Mouse (Mus musculus) CH12.LX (cell line): ENCODE data around the gene Rpl13a. TPM values are rescaled to one million over a fixed set of nuclear protein-coding genes. Genes with fewer than 3 reads are reported as not detected.

Experiments
- DNase-seq: peaks from one replicate; pipeline ENCODE4 v3.0.0-alpha.2; 2013; ENCODE audit errors: extremely low read depth
- H3K27ac ChIP-seq: 2 replicates; pipeline ENCODE4 v1.5.1; 2012; ENCODE audit warnings: low read depth, mild to moderate bottlenecking, control low read depth, moderate library complexity; ENCODE audit not compliant: insufficient read depth
- H3K27me3 ChIP-seq: replicated peaks from 2 replicates; pipeline ENCODE3; 2012; ENCODE audit warnings: inconsistent platforms
- H3K36me3 ChIP-seq, 2 experiments: replicated peaks in 1 of 2; 2 replicates each; pipeline versions ENCODE3 to v1.6.1; 2012; ENCODE audit warnings: inconsistent platforms in 1 of 2, low read length in 1 of 2, mild to moderate bottlenecking in 1 of 2, mixed read lengths in 1 of 2, moderate library complexity in 1 of 2; ENCODE audit not compliant: control insufficient read depth in 1 of 2, insufficient read depth in 1 of 2
- H3K4me1 ChIP-seq, 2 experiments: 2 replicates each; pipeline ENCODE4 v1.6.1; 2012; ENCODE audit warnings: inconsistent platforms in 1 of 2, moderate library complexity in 1 of 2; ENCODE audit not compliant: insufficient read depth in 2 of 2, control insufficient read depth in 1 of 2
- H3K4me2 ChIP-seq: 2 replicates; pipeline ENCODE4 v1.6.1; 2012; ENCODE audit warnings: low read depth, mild to moderate bottlenecking, control low read depth; ENCODE audit not compliant: poor library complexity, insufficient read depth, severe bottlenecking
- H3K4me3 ChIP-seq, 3 experiments: fragments of 150-350 bp in 1 of 3; sonication (generic) in 1 of 3; replicated peaks in 1 of 3; 2 replicates each; pipeline versions ENCODE3 to v1.5.1; 2011 to 2012; ENCODE audit warnings: low read depth in 2 of 3, low read length in 2 of 3, mild to moderate bottlenecking in 2 of 3, moderate library complexity in 2 of 3, control low read depth in 1 of 3, improper control_type of control experiment in 1 of 3, inconsistent platforms in 1 of 3, mixed read lengths in 1 of 3; ENCODE audit not compliant: poor library complexity in 1 of 3
- H3K79me2 ChIP-seq: replicated peaks from 2 replicates; pipeline ENCODE4 v1.6.1; 2012; ENCODE audit warnings: mild to moderate bottlenecking, moderate library complexity; ENCODE audit not compliant: control insufficient read depth, poor library complexity, insufficient read depth, severe bottlenecking; ENCODE audit errors: extremely low read depth
- H3K9ac ChIP-seq: 2 replicates; pipeline ENCODE4 v1.6.1; 2012; ENCODE audit warnings: low read depth, mild to moderate bottlenecking, control low read depth, moderate library complexity; ENCODE audit not compliant: insufficient read depth
- H3K9me3 ChIP-seq: replicated peaks from 2 replicates; pipeline ENCODE3; 2012; ENCODE audit warnings: low read length, inconsistent platforms, mixed read lengths
- BHLHE40 ChIP-seq: IDR thresholded peaks from 2 replicates; pipeline ENCODE4 v1.6.1; 2011; ENCODE audit warnings: mild to moderate bottlenecking, low read depth, low read length, improper control_type of control experiment
- CHD1 ChIP-seq: IDR thresholded peaks from 2 replicates; pipeline ENCODE4 v1.6.1; 2012; ENCODE audit warnings: low read depth, low read length, improper control_type of control experiment, inconsistent platforms
- CHD2 ChIP-seq: IDR thresholded peaks from 2 replicates; pipeline ENCODE4 v1.6.1; 2011; ENCODE audit warnings: low read length, improper control_type of control experiment
- E2F4 ChIP-seq: IDR thresholded peaks from 2 replicates; pipeline ENCODE4 v1.6.1; 2011; ENCODE audit warnings: low read depth, low read length, improper control_type of control experiment; ENCODE audit not compliant: insufficient replicate concordance
- ELF1 ChIP-seq: IDR thresholded peaks from 2 replicates; pipeline ENCODE4 v1.6.1; 2014; ENCODE audit warnings: low read depth, mild to moderate bottlenecking, inconsistent platforms, low read length, improper control_type of control experiment
- GABPA ChIP-seq: IDR thresholded peaks from 2 replicates; pipeline ENCODE4 v1.6.1; 2012; ENCODE audit warnings: low read depth, low read length, improper control_type of control experiment, inconsistent platforms; ENCODE audit not compliant: insufficient replicate concordance
- HCFC1 ChIP-seq: IDR thresholded peaks from 2 replicates; pipeline ENCODE4 v1.6.1; 2012; ENCODE audit warnings: low read depth, mild to moderate bottlenecking, inconsistent platforms, low read length, improper control_type of control experiment
- JUND ChIP-seq: conservative IDR thresholded peaks from 2 replicates; pipeline ENCODE4 v1.6.1; 2011; ENCODE audit warnings: low read depth, low read length, improper control_type of control experiment
- MAFK ChIP-seq: IDR thresholded peaks from 2 replicates; pipeline ENCODE4 v1.6.1; 2011; ENCODE audit warnings: low read length, improper control_type of control experiment; ENCODE audit not compliant: insufficient replicate concordance
- MEF2A ChIP-seq: IDR thresholded peaks from 2 replicates; pipeline ENCODE4 v1.6.1; 2014; ENCODE audit warnings: low read depth, mild to moderate bottlenecking, inconsistent platforms, low read length, improper control_type of control experiment, borderline replicate concordance
- MXI1 ChIP-seq: IDR thresholded peaks from 2 replicates; pipeline ENCODE4 v1.6.1; 2011; ENCODE audit warnings: mild to moderate bottlenecking, low read depth, low read length, improper control_type of control experiment
- MYC ChIP-seq: IDR thresholded peaks from 2 replicates; pipeline ENCODE4 v1.6.1; 2011; ENCODE audit warnings: low read depth, mild to moderate bottlenecking, improper control_type of control experiment, low read length
- NELFE ChIP-seq: IDR thresholded peaks from 2 replicates; pipeline ENCODE4 v1.6.1; 2011; ENCODE audit warnings: low read depth, low read length, improper control_type of control experiment
- NRF1 ChIP-seq: IDR thresholded peaks from 2 replicates; pipeline ENCODE4 v1.6.1; 2014; ENCODE audit warnings: low read depth, mild to moderate bottlenecking, inconsistent platforms, low read length, improper control_type of control experiment, moderate library complexity
- PAX5 ChIP-seq: IDR thresholded peaks from 2 replicates; pipeline ENCODE4 v1.6.1; 2012; ENCODE audit warnings: low read length, inconsistent platforms, mixed read lengths
- RAD21 ChIP-seq: IDR thresholded peaks from 2 replicates; pipeline ENCODE4 v1.6.1; 2011; ENCODE audit warnings: low read depth, mild to moderate bottlenecking, low read length, improper control_type of control experiment, moderate library complexity
- RCOR1 ChIP-seq: conservative IDR thresholded peaks from 2 replicates; pipeline ENCODE4 v1.6.1; 2012; ENCODE audit warnings: low read depth, mild to moderate bottlenecking, inconsistent platforms, low read length, improper control_type of control experiment
- SIN3A ChIP-seq: IDR thresholded peaks from 2 replicates; pipeline ENCODE4 v1.6.1; 2012; ENCODE audit warnings: low read length, improper control_type of control experiment, inconsistent platforms
- SMC3 ChIP-seq: IDR thresholded peaks from 2 replicates; pipeline ENCODE4 v1.6.1; 2011; ENCODE audit warnings: low read depth, low read length, improper control_type of control experiment
- TBP ChIP-seq: conservative IDR thresholded peaks from 2 replicates; pipeline ENCODE4 v1.6.1; 2011; ENCODE audit warnings: low read depth, low read length, improper control_type of control experiment
- TCF12 ChIP-seq: IDR thresholded peaks from 2 replicates; pipeline ENCODE4 v1.6.1; 2014; ENCODE audit warnings: low read depth, mild to moderate bottlenecking, inconsistent platforms, low read length, improper control_type of control experiment
- UBTF ChIP-seq: IDR thresholded peaks from 2 replicates; pipeline ENCODE4 v1.6.1; 2012; ENCODE audit warnings: low read depth, mild to moderate bottlenecking, inconsistent platforms, low read length, improper control_type of control experiment, moderate library complexity
- USF1 ChIP-seq: IDR thresholded peaks from 2 replicates; pipeline ENCODE4 v1.6.1; 2014; ENCODE audit warnings: low read depth, mild to moderate bottlenecking, inconsistent platforms, low read length, improper control_type of control experiment
- USF2 ChIP-seq: conservative IDR thresholded peaks from 2 replicates; pipeline ENCODE4 v1.6.1; 2011; ENCODE audit warnings: low read depth, low read length, improper control_type of control experiment
- ZC3H11A ChIP-seq: IDR thresholded peaks from 2 replicates; pipeline ENCODE4 v1.6.1; 2012; ENCODE audit warnings: low read depth, mild to moderate bottlenecking, inconsistent platforms, low read length, improper control_type of control experiment
- ZKSCAN1 ChIP-seq: IDR thresholded peaks from 2 replicates; pipeline ENCODE4 v1.6.1; 2012; ENCODE audit warnings: low read depth, inconsistent platforms, low read length, improper control_type of control experiment, borderline replicate concordance
- ZMIZ1 ChIP-seq: IDR thresholded peaks from 2 replicates; pipeline ENCODE4 v1.6.1; 2012; ENCODE audit warnings: low read depth, mild to moderate bottlenecking, inconsistent platforms, low read length, improper control_type of control experiment
- dilution Hi-C: fragments of 300-500 bp; cut with MboI; formaldehyde crosslinking; loops from 2 replicates; pipeline ENCODE4 v1.14.3; 2020; ENCODE audit warnings: low sequenced_read_pairs; ENCODE audit not compliant: extremely low pct_unique_long_range_greater_than_20kb, extremely low pct_ligation_motif_present
- in situ Hi-C: fragments of 300-500 bp; cut with MboI; formaldehyde crosslinking; loops from 3 replicates; pipeline ENCODE4 v1.14.3; 2019; ENCODE audit warnings: low sequenced_read_pairs, low pct_ligation_motif_present, low pct_unique_long_range_greater_than_20kb, mixed read lengths
- polyA plus RNA-seq: library from polyadenylated mRNA; unstranded; fragments of >175 nt; gene quantifications from 2 replicates; pipeline ENCODE4 v1.2.1, GENCODE M21; 2012; ENCODE audit warnings: low read depth; ENCODE audit not compliant: insufficient read length
- total RNA-seq, 2 experiments: library from RNA; depleted of rRNA; stranded (reverse); fragments of 300-350 nt in 1 of 2; fragments of >200 nt in 1 of 2; gene quantifications; 2 replicates each; pipeline ENCODE4 v1.2.3; 2012 to 2014

Rpl13a gene
- total and polyA plus RNA-seq, 3 experiments = 2,822 to 5,043 (median 4,154) TPM

DNA sequence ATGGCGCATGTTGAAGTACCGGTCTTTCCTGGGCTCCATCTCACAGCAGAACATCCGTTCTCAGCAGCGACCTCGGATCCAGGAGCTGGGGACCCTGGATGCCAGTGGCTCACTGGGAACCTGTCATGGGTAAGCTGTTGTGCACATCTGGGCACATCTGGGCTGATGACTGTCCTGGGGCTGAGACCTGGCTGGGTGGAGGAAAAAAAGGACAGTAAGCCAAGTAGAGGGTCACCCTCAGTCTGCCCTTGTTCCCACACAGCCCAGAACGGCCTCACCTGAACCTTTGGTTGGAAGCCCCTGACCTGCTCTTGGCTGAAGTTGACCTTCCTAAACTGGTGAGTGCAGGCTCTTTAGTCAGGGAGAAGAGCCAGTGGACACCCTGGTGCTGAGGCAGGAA lies 30.4 kb upstream of the Rpl13a start:
- Histone ChIP-seq H3K4me1 (peaks cover 0 to 20% of the 10 kb centered on the region in 2 experiments; a peak in 3 of 4 replicates), H3K9me3 (no peaks in the 10 kb centered on the region), H3K4me3 (no peak overlapping the region), H3K79me2 (no peaks in the 10 kb centered on the region), H3K9ac (no peak overlapping the region), H3K36me3 (peaks cover 0 to 48% of the 10 kb centered on the region in 2 experiments), H3K27me3 (peaks cover 14% of the 10 kb centered on the region), H3K4me2 (no peak overlapping the region), H3K27ac (no peak overlapping the region)
- no peak for TF ChIP-seq USF2
- no peak for TF ChIP-seq BHLHE40
- no peak for TF ChIP-seq NRF1
- no peak for DNase-seq
- dilution Hi-C loops = no loop called here
- in situ Hi-C loops = no loop called here

DNA sequence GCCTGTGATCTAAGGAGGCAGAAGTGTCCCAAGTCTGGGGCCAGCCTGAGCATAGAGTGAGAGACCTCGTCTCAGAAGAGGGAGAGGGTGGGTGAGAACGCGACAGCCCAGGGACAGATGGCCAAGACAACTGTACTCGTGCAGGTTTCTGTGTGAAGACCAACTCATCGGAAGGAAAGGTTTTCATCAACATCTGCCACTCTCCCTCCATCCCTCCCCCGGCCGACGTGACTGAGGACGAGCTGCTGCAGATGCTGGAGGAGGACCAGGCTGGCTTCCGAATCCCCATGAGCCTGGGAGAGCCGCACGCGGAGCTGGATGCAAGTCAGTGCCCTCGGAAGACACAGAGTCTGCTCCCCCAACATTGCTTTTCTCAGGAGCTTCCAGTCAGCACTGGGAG lies 28.9 kb upstream of the Rpl13a start:
- Histone ChIP-seq H3K27ac (no peak overlapping the region), H3K36me3 (peaks cover 0 to 48% of the 10 kb centered on the region in 2 experiments), H3K9me3 (no peaks in the 10 kb centered on the region), H3K27me3 (peaks cover 1% of the 10 kb centered on the region), H3K4me1 (peaks cover 0 to 17% of the 10 kb centered on the region in 2 experiments; a peak in 3 of 4 replicates), H3K79me2 (no peaks in the 10 kb centered on the region), H3K4me3 (no peak overlapping the region), H3K4me2 (no peak overlapping the region), H3K9ac (no peak overlapping the region)
- no peak for DNase-seq
- in situ Hi-C loops (no loop called here), dilution Hi-C loops (no loop called here)
- TF ChIP-seq SMC3 (no peak), ZKSCAN1 (no peak), CHD1 (no peak), MXI1 (no peak), JUND (no peak), NELFE (no peak), TBP (no peak), ELF1 (no peak), E2F4 (no peak), MEF2A (no peak)

DNA sequence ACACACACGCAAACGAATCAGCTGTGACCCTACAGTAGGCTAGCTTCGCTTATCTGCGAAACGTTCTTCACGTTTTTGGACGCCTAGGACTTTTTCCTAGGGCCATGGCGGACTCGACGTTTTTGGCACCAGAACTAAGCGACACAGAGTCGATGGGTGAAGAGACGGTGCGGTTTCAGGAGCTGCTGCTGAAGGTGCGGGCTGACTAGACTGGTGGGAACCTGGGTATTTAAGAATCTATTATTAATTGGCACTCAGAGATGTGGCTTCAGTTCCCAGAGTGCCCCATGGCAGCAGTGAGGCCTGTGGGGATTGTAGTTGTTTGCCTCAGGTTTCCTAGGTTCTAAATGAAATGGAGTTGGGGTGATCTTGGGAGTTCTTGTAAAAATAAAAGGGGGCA lies 27.6 kb upstream of the Rpl13a start:
- Histone ChIP-seq H3K4me3 (no peak overlapping the region), H3K9me3 (no peaks in the 10 kb centered on the region), H3K9ac (no peak overlapping the region), H3K4me2 (no peak overlapping the region), H3K4me1 (peaks cover 0 to 18% of the 10 kb centered on the region in 2 experiments; a peak in 2 of 4 replicates), H3K79me2 (no peaks in the 10 kb centered on the region), H3K27ac (no peak overlapping the region), H3K27me3 (no peaks in the 10 kb centered on the region), H3K36me3 (peaks cover 0 to 53% of the 10 kb centered on the region in 2 experiments)
- TF ChIP-seq CHD1 (no peak), TBP (no peak), PAX5 (no peak), ZC3H11A (no peak), MYC (no peak), CHD2 (no peak), RCOR1 (no peak), NRF1 (no peak), UBTF (no peak), MXI1 (no peak), USF1 (no peak), HCFC1 (no peak), TCF12 (no peak), MAFK (no peak), RAD21 (no peak), GABPA (no peak), SIN3A (no peak), ZMIZ1 (no peak), NELFE (no peak)
- in situ Hi-C loops = no loop called here
- no peak for DNase-seq
- dilution Hi-C loops = no loop called here
